Mouse (Mus musculus) heart, postnatal 36 days (tissue): ENCODE measurements at regions not wholly inside any gene's neighbourhood (a gene's known extent, or its start where the extent isn't known, plus 50 kb on each side); places are given as distances from the start of the nearest gene placed in this dataset.
"Not testable (repeated sequence)": the region's sequence is repeated elsewhere in the genome, so short reads cannot be mapped to it uniquely, and the experiment has no call there.

Source experiments
- DNase-seq, 2 experiments: peaks; one replicate each; pipeline ENCODE4 v3.0.0; 2021 to 2022
- intact Hi-C: fragments of 180-260 bp; cut with DNase I; formaldehyde crosslinking; loops from one replicate; pipeline ENCODE4 v1.15.1; 2025

DNA sequence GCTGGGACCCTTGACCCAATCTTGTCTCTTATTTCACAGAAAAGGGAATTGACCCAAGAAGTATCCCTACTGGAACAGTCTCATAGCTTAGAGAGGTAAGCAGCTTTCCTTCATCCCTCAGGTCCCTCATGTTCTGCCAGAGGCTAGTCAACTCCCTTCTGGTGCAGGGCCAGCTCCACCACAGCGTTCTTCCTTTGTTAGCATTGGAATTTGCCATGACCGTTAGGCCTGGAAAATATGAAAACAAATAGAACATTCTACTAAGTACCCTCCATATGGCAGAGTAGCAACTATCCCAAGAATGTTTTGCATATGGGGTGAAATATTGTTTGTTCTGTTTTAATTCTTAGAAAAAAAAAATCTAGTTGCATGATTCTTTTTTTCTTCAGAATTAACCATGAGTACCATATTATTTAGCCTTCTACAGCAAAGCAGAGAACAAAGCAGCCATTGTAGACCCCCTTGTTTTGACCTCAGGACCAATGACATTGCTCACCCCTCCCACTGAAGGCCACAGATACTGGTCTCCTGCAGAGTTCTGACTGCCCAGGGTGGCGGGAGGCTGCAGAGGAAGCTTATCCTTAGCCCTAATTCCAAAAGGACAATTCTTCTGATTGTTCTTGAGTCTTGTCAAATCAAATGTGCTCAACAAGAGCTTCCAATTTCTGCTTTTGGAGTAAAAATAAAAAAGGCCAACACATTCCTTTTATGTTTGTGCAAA lies 78.1 kb upstream of the Ehbp1 start:
- intact Hi-C loops = no loop called here
- DNase-seq = no peak

DNA sequence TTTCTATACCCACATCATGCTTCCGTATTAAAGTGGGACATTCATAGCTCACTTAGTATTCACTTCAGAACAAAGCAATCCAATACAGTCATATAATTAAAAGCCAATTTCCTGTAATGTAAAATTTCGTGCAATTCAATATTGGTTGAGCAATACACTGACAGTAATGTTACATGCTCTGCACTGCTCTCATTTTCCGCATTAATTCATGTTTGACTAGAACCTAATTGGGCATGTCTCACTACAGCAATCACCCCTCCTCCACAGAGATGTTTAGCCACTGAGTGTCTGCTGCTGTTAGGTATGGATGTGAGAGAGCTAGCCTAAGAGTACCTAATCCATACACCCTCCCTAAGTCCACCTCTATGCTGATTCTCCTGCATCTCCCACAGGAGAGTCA lies 79.7 kb upstream of the Ehbp1 start:
- intact Hi-C loops = no loop called here

DNA sequence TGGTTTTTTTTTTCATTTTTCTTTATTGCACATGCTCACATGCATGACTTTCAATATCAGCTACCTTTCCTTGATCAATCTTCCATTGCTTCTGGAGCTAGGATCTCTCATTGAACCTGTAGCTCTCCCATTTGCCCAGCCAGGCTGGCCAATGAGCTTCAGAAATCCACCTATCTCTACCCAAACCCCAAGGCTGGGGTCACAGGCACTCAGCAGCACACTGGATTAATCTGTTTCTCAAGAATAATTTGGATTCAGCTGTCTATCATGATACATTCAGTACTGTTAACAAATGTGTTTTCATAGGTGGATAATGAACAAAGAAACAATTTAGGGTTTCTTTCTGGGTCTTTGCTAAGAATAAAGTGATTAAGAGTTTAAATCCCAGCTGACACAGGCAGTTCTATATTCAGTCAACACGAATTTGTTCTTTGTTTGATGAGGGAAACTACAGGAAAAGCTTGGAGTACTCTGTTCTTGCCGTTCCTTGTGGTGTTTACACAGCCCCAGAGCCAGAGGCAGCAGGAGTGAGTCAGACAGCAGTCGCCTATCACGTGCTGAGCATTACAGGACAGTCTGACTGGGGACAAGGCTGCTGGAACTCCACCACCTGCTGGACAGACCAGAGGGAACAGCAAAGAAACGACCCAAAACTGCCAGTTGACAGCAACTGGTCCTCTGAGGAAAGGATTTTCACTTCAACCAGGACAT lies 74.6 kb upstream of the Tmem17 start:
- peak; percentile 59 to 63 for DNase-seq
- intact Hi-C loops = loop anchor here (5.0 kb wide), 3 partner anchors 150 to 210 kb away; no protein-coding TSS in a partner anchor

More for the DNA sequence above, 79.7 kb upstream of the Ehbp1 start:
- no peak for DNase-seq

DNA sequence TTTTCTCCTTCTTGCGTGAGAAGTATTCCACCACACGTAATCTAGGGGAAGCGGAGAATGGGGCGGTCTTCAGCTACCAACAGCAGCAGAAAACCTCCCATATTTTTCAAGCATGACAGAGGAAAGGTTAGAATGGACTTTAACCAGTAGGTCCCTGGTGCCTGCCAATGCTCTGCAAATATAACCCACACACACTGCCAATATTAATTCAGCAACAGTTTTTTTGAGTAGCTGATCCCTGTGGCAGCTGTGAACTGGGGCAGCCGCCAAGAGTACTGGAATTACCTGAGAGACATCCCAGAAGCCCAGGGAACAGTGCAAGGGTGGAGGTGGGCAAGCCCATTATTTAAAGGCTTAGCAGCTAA lies 74.1 kb upstream of the Tmem17 start:
- intact Hi-C loops = loop anchor here (5.0 kb wide), 3 partner anchors 151 to 211 kb away; no protein-coding TSS in a partner anchor
- DNase-seq = no peak

DNA sequence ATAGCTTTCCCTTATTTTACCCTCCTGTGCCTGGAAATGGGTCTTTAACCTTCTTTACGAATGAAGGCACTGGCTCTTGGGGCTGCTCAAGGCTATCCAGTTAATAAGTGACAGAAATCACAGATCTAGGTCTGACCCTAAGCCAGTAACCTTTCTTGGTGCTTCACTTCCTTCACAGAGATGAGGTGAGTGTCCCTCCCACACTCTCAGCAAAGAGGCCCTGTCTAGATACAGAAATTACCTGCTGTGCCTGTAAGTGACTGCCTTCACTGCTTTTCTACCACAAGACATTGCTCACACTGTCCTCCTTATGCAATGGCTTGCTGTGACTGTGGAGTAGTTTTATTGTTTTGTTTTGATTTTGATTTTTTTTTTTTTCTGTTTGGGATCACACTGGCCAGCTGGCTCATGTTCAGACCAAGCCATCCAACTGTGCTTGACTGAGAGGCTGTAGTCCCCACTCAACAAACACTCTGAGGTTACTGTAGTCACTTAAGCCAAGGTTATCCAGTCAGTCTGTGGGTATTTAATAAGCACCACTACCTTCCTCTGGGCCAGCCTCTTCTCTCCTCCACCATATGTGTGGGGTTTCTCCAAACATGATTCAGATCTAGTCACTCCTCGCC lies 73.3 kb upstream of the Tmem17 start:
- intact Hi-C loops = loop anchor here (5.0 kb wide), 3 partner anchors 151 to 211 kb away; no protein-coding TSS in a partner anchor

DNA sequence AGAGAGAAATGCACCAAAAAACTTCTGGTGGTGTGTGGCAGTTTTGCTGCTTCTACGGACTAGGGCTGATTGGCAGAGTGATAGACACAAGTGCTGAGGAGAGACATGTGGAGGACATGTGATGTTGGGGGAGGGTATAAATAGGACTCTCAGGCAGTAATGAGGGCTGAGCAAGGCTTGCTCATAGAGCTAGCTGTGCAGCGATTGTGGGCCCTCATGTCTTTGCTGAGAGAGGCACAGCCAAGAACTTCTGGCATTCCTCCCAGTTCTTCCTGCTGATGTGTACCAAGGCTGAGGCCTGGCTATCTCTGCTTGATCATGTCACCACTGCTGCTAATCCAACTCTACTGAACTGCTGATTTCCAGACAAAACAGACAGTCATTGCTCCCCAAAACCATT lies 71.4 kb upstream of the Tmem17 start:
- DNase-seq = peak; percentile 24 to 36
- intact Hi-C loops = no loop called here

More for the DNA sequence above, 73.3 kb upstream of the Tmem17 start:
- DNase-seq = peak; percentile 12 to 17

DNA sequence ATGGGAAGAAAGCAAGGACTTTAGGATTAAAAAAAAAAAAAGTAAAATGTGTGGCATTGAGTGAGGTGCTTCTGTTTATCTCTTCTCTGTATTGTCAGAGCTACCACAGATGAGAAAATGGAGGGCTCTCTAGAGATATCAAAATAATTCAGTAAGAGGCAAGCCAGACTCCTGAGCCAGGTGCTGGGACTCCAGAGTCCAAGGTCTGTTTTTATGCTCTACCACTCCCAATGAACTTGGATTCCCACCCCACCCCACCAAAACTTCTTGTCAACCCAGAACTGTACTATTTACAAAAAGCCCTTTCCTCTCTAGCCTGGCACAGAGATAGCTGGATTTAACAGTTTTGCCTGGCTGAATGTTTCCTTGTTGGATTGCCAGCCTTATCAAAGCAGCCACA lies 58.7 kb upstream of the Tmem17 start:
- intact Hi-C loops = no loop called here
- DNase-seq = no peak

DNA sequence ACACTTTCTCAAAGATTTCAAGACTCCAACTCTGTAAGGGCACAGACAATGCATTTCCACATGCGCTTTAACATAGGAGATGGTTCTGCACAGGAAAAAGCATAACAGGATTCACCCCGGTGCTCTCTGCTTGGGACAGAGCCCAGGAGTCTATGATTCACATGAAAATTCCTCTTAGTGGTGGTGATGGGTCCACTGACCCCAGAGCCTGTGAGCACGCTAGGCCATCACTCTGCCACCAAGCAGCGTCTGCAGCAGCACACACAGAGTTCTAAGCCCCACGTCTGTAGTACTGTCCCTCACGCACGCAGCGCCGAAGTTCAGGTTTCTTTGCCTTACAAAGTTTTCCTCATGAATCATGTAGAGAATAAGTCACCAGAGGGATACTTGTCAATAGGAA lies 55.6 kb upstream of the Tmem17 start:
- intact Hi-C loops = no loop called here
- DNase-seq = no peak

DNA sequence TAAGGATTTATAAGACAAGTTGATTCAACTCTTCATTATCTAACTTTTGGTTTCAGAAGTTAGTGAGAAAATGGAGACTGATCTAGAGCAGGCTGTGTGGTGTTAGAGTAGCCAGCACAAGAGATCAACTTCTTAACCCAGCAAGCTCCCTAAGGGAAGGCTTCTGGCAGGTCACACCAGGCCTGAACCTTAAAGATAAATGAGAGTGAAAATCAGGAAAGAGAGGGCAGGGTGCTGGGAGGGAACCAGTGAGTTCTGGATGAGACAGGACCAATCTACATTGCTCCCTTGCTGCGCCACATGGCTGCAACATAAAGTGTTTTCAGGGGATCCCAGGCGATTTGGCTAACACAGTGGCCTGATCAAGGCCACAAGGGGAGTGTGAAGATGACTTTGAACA lies 54.7 kb upstream of the Tmem17 start:
- no peak for DNase-seq

DNA sequence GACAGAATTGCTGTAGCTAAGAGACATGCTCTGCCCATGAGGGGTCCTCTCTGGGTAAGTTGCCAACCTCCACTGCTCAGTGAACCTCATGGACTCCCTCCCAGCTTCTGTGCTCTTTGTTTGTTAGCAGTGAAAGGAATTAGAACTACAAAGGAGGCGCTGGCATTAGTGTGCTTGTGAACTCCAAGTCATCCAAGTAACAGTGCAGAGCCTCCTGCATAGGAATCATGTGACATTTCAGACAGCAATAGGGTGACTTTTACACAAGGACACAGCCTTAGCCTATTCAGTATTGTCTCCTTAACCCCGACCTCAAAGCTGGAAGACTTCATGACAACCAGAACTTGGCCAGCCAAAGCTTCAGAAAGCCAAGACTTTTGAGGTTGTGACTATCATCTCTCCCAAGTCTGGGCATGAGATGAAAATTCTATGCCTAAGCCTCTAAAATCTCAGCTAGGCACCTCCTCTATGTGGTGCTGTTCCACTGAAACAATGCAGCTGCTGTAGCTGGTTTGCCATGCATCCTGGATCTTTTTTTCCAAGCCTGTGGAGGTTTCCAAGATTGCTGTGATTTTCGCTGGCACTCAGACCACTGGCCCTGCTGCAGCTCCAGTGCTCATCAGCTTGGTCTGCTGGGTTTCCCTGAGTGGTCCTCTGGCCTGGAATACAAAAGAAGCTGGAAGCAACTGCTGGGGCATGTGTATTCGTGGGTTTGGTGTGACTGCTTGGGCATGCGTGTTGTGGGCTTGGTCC lies 52.8 kb upstream of the Tmem17 start:
- intact Hi-C loops = no loop called here
- no peak for DNase-seq

More for the DNA sequence above, 54.7 kb upstream of the Tmem17 start:
- intact Hi-C loops = no loop called here

DNA sequence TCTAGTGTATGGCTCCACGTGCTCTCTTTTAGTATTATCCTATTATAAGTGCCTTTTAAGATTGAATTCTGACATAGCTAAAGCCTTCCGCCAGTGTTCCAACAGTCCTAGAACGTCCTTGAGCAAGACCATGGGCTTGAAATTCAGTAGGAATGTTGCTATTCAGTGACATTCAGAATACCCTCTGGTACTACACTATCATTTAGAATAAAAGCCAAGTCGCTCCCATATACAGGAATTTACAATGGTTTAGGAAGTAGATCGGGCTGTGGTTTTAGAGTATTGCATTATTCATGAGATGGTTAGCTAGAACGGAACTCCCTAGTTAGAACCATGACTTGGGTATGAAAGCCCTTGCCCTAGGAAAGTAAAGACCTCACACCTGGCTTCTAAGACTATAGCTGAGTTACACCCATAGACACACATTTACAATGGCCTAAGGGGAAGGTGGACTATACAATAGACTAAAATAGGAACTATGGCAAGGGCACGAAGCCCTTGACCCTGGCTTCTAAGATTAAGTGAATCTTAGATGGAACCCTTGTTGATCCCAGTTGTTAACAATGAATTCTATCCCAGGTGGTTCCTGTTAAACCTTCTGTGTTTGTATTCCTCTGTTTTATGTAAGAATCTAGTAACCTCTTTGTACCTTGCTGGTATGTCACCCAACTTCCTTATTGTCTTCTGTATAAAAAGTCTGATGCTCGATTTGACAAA lies 50.7 kb upstream of the Tmem17 start:
- DNase-seq, intact Hi-C loops: not testable (repeated sequence)
